Mouse (Mus musculus) splenic B cell, adult 2 months (primary cell): ENCODE results near the gene 1600012H06Rik.
"Not testable (repeated sequence)": the region's sequence is repeated elsewhere in the genome, so short reads cannot be mapped to it uniquely, and the experiment has no call there.

ENCODE experiments used
- DNase-seq: peaks from one replicate; pipeline ENCODE4 v3.0.0-alpha.2; 2011; ENCODE audit warnings: low read depth, low spot score
- H3K27me3 ChIP-seq: 2 replicates; pipeline ENCODE4 v1.6.1; 2012; ENCODE audit warnings: mild to moderate bottlenecking, low read length, moderate library complexity, mixed read lengths; ENCODE audit not compliant: control insufficient read depth, poor library complexity, insufficient read depth, severe bottlenecking
- H3K36me3 ChIP-seq: 2 replicates; pipeline ENCODE4 v1.6.1; 2012; ENCODE audit warnings: mild to moderate bottlenecking, low read length, moderate library complexity, mixed read lengths; ENCODE audit not compliant: control insufficient read depth, poor library complexity, insufficient read depth, severe bottlenecking

1600012H06Rik gene

DNA sequence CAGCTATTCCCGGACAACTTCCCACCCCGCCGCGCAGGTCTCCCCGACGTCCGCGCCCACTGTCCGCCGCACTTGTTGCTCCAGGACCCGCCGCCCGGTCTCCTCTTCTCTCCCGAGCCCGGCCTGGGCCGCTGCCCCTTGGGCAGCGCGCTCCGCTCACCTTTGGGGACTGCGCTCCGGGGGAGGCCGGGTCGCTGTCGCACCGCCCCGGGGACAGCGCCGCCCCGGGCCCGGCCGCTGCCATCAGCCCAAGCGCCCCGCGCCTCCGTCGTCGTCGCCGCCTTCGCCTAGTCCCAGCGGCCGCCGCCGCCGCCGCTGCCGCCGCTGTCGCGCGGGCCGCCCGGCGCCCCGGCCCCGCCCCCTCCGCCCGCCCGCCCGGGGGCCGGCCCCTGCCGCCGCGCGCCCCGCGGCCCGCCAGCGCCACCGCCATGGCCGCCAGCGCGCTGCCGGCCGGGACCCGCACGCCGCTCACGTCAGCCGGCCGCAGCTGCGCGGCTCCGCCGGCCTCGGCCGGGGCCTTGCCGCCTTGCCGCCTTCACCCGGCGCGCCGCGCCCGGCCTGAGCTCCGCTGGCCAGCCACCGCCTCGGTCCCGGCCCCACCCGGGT is 18.1 kb downstream of the 1600012H06Rik start, which contains the start of gene Phf10:
Gene Phf10 (minus strand): TSS at position 323 of the 606 bp plus-strand sequence.
- H3K27me3 ChIP-seq, H3K36me3 ChIP-seq: not testable (repeated sequence)
- DNase-seq = peak; percentile 49

DNA sequence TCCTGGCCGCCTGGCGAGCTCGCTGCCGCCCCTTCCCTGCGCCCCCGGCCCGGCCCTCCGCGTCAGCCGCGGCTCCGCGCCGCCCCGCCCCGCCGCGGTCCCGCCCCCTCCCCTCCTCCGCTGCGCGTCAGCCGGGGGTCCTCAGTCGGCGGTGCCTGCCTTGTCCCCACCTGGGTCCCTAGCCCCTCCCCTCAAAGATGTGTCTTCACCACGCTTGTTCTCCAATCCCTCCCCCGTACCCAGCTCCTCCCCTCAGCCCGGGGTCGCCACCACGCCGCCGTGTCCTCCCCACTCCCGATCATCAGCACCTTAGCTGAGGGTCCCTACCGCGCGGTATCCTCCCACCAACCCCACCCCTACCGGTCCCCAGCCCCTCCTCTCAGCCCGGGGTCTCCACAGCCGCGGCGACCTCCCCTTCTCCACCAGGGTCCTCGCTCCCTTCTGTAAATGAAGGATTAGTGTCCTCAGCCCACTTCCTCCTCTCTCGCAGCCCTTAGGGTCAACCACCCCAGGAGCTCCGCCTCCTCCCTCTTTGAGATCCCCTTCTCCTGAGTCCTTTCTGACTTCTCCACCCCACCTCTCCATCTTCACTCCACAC is 18.7 kb downstream of the 1600012H06Rik start:
- DNase-seq, H3K36me3 ChIP-seq, H3K27me3 ChIP-seq: not testable (repeated sequence)

DNA sequence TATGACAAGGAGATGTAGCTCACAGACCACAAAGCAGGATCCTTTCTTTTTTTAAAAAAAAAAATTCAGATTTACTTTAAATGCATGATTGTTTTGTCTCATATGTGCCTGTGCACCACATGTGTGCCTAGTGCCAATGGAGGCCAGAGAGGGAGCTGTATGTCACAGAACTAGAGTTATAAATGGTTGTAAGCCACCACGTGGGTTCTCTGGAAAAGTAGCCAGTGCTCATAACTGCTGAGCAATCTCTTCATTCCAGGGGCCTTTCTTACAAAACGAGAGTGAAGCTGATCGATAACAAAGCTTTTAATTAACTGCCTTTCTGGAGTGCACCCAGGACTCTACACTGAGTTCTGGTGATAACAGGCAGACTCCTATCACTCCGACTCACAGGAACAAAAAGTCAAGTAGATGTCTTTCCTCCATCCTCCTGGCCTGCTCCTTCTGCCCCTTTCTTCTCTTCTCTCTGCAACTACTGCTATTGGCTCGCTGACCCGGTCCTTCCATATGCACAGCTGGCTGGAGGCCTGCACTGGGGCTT is 25.5 kb downstream of the 1600012H06Rik start:
- DNase-seq, H3K27me3 ChIP-seq, H3K36me3 ChIP-seq: not testable (repeated sequence)

GRCm38 (mm10) chr17:14977718-14978361 is 34.9 kb downstream of the 1600012H06Rik start:
- DNase-seq, H3K27me3 ChIP-seq, H3K36me3 ChIP-seq: not testable (repeated sequence)

GRCm38 (mm10) chr17:14978362-14979038 is 35.5 kb downstream of the 1600012H06Rik start, which contains the start of the genes 9030025P20Rik and Gm3417:
TSS of gene 9030025P20Rik (plus strand) at chr17:14978468.
TSS of gene Gm3417 (minus strand) at chr17:14978790.
- not testable (repeated sequence) for H3K36me3 ChIP-seq, H3K27me3 ChIP-seq, DNase-seq

- H3K27me3 ChIP-seq, H3K36me3 ChIP-seq, DNase-seq: not testable (repeated sequence)
These were observed 47.2 kb downstream of the 1600012H06Rik start for GRCm38 (mm10) chr17:14990116-14990702.

DNA sequence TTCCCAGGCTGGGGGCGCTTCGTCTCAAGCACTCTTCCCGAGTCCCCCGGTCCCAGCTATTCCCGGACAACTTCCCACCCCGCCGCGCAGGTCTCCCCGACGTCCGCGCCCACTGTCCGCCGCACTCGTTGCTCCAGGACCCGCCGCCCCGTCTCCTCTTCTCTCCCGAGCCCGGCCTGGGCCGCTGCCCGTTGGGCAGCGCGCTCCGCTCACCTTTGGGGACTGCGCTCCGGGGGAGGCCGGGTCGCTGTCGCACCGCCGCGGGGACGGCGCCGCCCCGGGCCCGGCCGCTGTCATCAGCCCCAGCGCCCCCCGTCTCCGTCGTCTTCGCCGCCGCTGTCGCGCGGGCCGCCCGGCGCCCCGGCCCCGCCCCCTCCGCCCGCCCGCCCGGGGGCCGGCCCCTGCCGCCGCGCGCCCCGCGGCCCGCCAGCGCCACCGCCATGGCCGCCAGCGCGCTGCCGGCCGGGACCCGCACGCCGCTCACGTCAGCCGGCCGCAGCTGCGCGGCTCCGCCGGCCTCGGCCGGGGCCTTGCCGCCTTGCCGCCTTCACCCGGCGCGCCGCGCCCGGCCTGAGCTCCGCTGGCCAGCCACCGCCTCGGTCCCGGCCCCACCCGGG is 49.6 kb downstream of the 1600012H06Rik start:
- H3K36me3 ChIP-seq = not testable (repeated sequence)

GRCm38 (mm10) chr17:14993139-14993832 is 50.3 kb downstream of the 1600012H06Rik start:
- DNase-seq, H3K27me3 ChIP-seq, H3K36me3 ChIP-seq: not testable (repeated sequence)

More for the DNA sequence above, 49.6 kb downstream of the 1600012H06Rik start:
- not testable (repeated sequence) for DNase-seq, H3K27me3 ChIP-seq

DNA sequence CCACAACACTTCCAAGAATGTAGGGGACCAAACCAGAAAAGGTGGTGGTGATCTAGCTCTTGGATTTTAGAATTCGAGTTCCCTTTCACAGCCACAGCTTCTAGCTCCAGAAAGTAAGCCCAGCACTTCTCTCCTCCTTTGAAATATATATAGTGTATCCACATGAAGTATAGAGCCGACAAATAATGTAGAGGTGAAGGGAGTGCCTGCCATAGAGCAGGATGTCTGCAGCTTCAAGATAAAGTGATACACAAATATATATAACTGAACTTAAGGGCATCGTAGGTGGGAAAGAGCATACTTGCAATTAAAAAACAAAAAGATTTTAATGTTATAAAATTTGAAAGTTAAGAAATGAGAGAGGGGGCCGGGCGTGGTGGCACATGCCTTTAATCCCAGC is 51.2 kb downstream of the 1600012H06Rik start:
- not testable (repeated sequence) for DNase-seq

DNA sequence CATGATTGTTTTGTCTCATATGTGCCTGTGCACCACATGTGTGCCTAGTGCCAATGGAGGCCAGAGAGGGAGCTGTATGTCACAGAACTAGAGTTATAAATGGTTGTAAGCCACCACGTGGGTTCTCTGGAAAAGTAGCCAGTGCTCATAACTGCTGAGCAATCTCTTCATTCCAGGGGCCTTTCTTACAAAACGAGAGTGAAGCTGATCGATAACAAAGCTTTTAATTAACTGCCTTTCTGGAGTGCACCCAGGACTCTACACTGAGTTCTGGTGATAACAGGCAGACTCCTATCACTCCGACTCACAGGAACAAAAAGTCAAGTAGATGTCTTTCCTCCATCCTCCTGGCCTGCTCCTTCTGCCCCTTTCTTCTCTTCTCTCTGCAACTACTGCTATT is 57.1 kb downstream of the 1600012H06Rik start:
- not testable (repeated sequence) for H3K36me3 ChIP-seq, H3K27me3 ChIP-seq, DNase-seq

More for the DNA sequence above, 51.2 kb downstream of the 1600012H06Rik start:
- not testable (repeated sequence) for H3K27me3 ChIP-seq, H3K36me3 ChIP-seq

DNA sequence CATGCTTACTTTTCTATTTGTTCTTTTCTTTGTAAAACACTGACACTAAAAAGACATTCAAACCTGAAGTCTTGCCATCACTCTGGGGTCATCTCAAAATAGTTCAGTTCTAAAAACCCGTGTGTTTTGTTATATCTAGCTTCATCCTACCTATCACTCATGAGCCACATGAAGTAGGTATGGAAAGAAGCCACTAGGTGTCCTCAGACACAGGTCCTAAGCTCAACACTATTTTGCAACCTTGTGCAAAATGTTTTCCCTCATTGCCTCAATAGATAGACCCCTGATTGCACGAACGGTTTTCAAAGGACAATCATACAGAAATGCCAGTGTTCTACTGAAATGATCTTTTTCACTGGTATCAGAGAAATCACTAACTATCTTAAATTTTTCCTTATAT is 66.1 kb downstream of the 1600012H06Rik start:
- H3K36me3 ChIP-seq, DNase-seq, H3K27me3 ChIP-seq: not testable (repeated sequence)
